Mouse (Mus musculus) adrenal gland, postnatal 10 days (tissue): ENCODE data around the gene Cldn5. TPM values are rescaled to one million over a fixed set of nuclear protein-coding genes. Genes with fewer than 3 reads are reported as not detected.
A peak's percentile ranks its signal among the peaks of the same experiment; 100 is the strongest.

ENCODE experiments used
- DNase-seq: peaks from one replicate; pipeline ENCODE4 v3.0.0; 2021; ENCODE audit warnings: mixed read lengths
- total RNA-seq, 2 experiments: library from RNA; stranded (reverse); gene quantifications; 2 replicates each; pipeline ENCODE4 v1.2.3; 2021

Gene Cldn5
- total RNA-seq, 2 experiments from 2014 or later: 98.7 to 118 TPM

GRCm38 (mm10) chr16:18785025-18785424 is 8.4 kb downstream of the Cldn5 start:
- no peak for DNase-seq

- DNase-seq: no peak
These were observed 8.8 kb downstream of the Cldn5 start for GRCm38 (mm10) chr16:18785485-18785884.

GRCm38 (mm10) chr16:18786652-18787051 is 10.0 kb downstream of the Cldn5 start:
- DNase-seq: no peak

DNA sequence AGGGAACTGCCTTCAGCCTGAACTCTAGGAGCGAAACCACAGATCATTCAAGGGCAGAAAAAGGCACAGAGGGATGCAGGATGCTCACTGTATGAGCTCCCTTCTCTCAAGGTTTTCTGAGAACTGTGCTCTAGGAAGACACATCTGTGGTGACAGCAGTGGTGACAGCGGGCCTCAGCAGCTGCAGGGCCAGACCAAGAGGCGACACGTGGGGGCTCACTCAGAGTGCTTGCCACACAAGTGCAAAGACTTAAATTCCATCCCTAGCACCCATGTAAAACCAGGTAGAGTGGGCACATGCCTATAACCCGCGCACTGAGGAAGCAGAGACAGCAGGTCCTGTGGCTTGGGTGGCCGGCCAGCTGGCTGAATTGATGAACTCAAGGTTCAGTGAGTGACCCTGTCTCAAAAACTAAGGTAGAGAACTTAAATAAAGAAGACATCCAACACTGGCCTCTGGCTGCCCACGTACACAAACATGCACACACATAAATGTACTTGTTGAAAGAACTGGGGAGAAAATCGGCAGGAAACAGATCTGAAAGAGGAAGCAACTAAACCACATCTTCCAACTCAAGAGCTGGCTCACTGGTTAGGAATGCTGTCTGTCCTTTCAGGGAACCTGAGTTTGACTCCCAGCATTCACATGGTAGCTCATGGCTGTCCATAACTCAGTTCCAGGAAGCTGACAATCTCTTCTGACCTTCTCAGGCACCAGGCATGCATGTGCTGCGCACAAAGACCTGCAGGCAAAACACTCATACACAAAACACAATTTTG is 12.2 kb downstream of the Cldn5 start:
- DNase-seq: no peak

- no peak for DNase-seq
These were observed 18.7 kb downstream of the Cldn5 start for GRCm38 (mm10) chr16:18795223-18795899.

- DNase-seq: no peak
These were observed 20.0 kb downstream of the Cldn5 start for GRCm38 (mm10) chr16:18796645-18797044.

- no peak for DNase-seq
These were observed 21.5 kb downstream of the Cldn5 start for GRCm38 (mm10) chr16:18798151-18798550.

DNA sequence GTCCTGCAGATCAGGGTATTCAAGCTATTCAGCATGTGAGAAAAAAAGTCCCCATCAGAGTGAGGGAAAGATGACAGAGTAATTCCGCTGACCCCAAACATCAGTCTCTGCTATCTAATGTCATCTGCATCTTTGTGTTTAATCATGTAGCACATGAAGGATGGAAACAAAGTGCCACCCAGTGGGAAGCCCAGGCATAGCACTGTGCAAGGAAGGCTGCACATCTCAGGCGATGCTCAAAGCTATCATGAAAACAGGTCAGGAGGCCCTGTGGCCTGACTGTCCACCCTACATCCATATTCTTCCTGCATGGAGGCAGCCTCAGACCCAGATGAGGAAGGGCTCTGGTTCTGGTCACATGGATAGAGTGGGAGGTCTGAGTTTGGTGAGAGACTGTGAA is 22.2 kb downstream of the Cldn5 start:
- DNase-seq: peak; percentile 77

DNA sequence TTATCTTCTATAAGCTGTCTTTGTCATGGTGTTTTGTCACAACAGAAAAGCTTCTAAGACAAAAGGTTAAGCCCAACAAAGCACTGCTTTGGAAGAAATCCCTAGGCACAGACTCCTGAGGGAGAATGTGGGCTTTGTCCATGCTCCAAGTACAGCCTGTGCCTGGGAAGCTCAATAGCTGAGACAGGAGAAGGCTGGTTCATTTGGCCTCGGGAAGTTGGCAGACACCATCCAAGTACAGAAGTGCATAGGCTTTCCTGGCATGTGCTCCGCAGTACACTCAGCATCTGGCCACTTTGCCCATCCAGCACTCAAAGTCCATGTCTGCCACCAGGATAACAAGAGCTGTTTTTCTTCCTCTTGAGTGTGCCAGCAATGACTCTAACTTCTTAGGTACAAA is 29.1 kb downstream of the Cldn5 start:
- peak; percentile 51 for DNase-seq

GRCm38 (mm10) chr16:18809001-18809400 is 32.4 kb downstream of the Cldn5 start:
- peak; percentile 30 for DNase-seq

DNA sequence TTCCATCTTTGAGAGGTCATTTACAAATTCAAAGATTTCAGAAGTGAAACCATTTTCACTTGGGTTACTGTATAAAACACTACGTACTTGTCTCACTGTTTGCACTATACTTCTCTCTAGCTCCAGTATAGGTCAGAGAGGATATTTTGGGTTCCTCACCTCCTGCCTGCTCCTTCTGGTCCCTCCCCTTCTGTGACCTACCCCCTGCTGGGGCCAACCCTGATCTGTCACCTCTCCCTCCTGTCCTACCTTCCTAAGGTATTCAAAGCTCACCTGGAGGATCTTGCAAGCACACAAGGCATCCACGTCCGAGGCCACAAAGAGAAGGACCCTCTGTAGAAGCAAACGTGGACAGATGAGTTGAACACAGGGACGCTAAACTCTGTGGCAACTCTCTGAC is 34.4 kb downstream of the Cldn5 start:
- DNase-seq: no peak

DNA sequence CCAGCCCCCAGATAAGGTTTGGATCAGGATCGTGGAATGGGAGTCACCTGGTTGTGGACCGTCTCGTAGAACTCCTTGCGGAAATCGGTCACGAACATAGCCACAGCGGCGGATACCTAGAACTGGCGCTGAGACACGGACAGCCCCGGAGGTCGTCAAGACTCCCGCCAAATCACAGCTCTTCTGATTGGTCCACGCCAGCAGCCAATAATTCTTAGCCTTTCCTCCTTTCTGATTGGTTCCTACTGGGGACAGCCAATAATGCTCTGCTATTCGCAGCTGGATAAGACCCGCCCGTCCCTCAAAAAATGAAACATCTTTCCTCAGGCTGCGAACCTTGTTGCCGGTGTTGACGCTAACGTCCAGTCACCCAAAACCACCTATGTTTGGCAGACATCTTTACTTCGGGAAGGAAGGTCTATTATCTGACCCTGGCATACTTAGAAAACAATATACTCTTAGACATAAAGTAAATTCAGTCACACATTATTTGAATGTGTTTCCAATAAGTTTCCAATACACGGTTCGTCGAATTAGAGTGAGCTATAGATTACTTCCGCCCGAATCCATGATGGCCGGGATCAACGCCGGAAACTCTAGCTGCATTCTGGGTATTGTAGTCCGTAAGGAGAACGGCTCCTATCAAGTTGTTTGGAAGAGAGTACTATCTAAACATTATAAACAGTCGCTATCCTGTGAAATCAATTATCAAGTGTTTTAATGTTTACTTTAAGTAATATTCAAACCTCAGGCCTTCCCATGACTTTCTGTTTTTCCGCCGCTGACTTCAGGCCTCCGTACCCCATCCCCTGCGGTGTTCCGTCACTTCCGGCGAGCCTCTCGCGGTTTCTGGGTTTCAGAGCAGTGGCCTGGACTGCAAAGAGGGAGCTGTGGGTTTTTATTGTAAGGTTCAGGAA is 35.1 kb downstream of the Cldn5 start, which contains the start of the genes Ufd1 and Cdc45:
Gene Ufd1 (plus strand): TSS at position 312 of the 917 bp plus-strand sequence.
Gene Cdc45 (minus strand): TSS at position 520 of the 917 bp plus-strand sequence.
- DNase-seq: peak; percentile 92

GRCm38 (mm10) chr16:18812385-18812910 is 35.8 kb downstream of the Cldn5 start:
- DNase-seq: no peak

- DNase-seq: no peak
These were observed 45.7 kb downstream of the Cldn5 start for GRCm38 (mm10) chr16:18822356-18822755.

DNA sequence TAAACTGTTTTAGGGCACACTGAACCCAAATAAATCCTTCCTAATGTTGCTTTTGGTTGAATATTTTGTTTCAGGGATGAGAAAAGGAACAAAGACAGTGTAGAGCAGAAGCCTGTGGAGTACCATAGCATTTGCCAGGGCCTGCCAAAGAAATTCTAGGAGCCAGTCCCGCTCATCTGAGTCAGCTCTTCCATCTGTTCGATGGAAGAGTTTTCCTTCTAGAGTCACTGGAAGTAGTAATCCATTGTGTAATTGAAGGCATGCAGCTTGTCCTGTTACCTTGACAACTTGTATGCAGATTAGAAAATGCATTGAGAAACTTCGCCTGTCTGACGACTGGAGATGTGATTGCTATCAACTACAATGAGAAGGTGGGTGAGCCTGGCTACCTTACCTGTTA is 46.3 kb downstream of the Cldn5 start:
- no peak for DNase-seq

Other genes starting within 250 kb of the Cldn5 start
- gene Tbx1, start 186.2 kb upstream of the Cldn5 start, total RNA-seq: 1 to 10 TPM; 1.2 to 9.1 TPM
- gene Gp1bb, start 154.4 kb upstream of the Cldn5 start, total RNA-seq: 1 to 10 TPM; 1.1 to 1.4 TPM
- gene Gm49601, start 150.4 kb upstream of the Cldn5 start, total RNA-seq: 1 to 10 TPM; 2.5 to 4.8 TPM
- 10 to 100 TPM; 14.2 to 24.3 TPM for gene Sept5, start 146.9 kb upstream of the Cldn5 start, total RNA-seq
- gene Ufd1, start 34.9 kb downstream of the Cldn5 start, total RNA-seq: 10 to 100 TPM; 90.3 to 91.3 TPM
- gene Cdc45, start 35.1 kb downstream of the Cldn5 start, total RNA-seq: 10 to 100 TPM; 12.9 to 14.6 TPM
- gene 2510002D24Rik, start 59.7 kb downstream of the Cldn5 start, total RNA-seq: 10 to 100 TPM; 17.9 to 24.1 TPM
- under 1 TPM; 0.39 to 0.70 TPM for gene Gm28539, start 59.7 kb downstream of the Cldn5 start, total RNA-seq
- 10 to 100 TPM; 61.2 to 66.6 TPM for gene Mrpl40, start 100.0 kb downstream of the Cldn5 start, total RNA-seq
- 10 to 100 TPM; 36.3 to 44.4 TPM for gene Hira, start 100.2 kb downstream of the Cldn5 start, total RNA-seq